Mouse (Mus musculus) heart, postnatal 25 days (tissue): ENCODE data around the gene Klk7. TPM values are rescaled to one million over a fixed set of nuclear protein-coding genes. Genes with fewer than 3 reads are reported as not detected.

Experiments
- total RNA-seq, 2 experiments: library from RNA; stranded (reverse); gene quantifications; 2 replicates each; pipeline ENCODE4 v1.2.3; 2021

Klk7 gene
- total RNA-seq, 2 experiments from 2014 or later: 0.17 TPM; not detected in 1

Other genes with a start within 250 kb of the Klk7 start
- 1 to 10 TPM in 1 of 2 experiments, under 1 TPM in 1; 0.70 to 1.1 TPM for gene Zfp658, start 249.0 kb upstream of the Klk7 start, total RNA-seq
- gene Zfp719, start 231.7 kb upstream of the Klk7 start, total RNA-seq: 1 to 10 TPM; 7.4 to 7.7 TPM
- not detected for gene Zfp819, start 204.1 kb upstream of the Klk7 start, total RNA-seq
- gene Ceacam18, start 176.6 kb upstream of the Klk7 start, total RNA-seq: not detected
- gene Siglece, start 151.1 kb upstream of the Klk7 start, total RNA-seq: 1 to 10 TPM; 1.1 TPM
- gene Ctu1, start 139.3 kb upstream of the Klk7 start, total RNA-seq: 1 to 10 TPM; 3.2 to 3.8 TPM
- under 1 TPM; 0.28 to 0.34 TPM for gene Klk14, start 120.9 kb upstream of the Klk7 start, total RNA-seq
- not detected for gene Klk13, start 98.7 kb upstream of the Klk7 start, total RNA-seq
- not detected for gene Klk12, start 42.4 kb upstream of the Klk7 start, total RNA-seq
- not detected for gene Klk11, start 36.7 kb upstream of the Klk7 start, total RNA-seq
- under 1 TPM; 0.20 to 0.42 TPM for gene Klk10, start 30.3 kb upstream of the Klk7 start, total RNA-seq
- not detected for gene Klk9, start 19.4 kb upstream of the Klk7 start, total RNA-seq
- 10 to 100 TPM; 12.6 to 13.3 TPM for gene Klk8, start 13.7 kb upstream of the Klk7 start, total RNA-seq
- gene Klk6, start 13.2 kb downstream of the Klk7 start, total RNA-seq: not detected
- gene Klk5, start 30.7 kb downstream of the Klk7 start, total RNA-seq: not detected
- gene Klk4, start 69.9 kb downstream of the Klk7 start, total RNA-seq: not detected
- gene Klk15, start 122.4 kb downstream of the Klk7 start, total RNA-seq: not detected
- not detected for gene Klk1b8, start 139.4 kb downstream of the Klk7 start, total RNA-seq
- not detected for gene Klk1b1, start 155.5 kb downstream of the Klk7 start, total RNA-seq
- not detected for gene Klk1b9, start 164.8 kb downstream of the Klk7 start, total RNA-seq
- not detected for gene Klk1b11, start 184.6 kb downstream of the Klk7 start, total RNA-seq
- gene Klk1b26, start 200.9 kb downstream of the Klk7 start, total RNA-seq: under 1 TPM; 0.36 TPM
- gene Klk1b27, start 241.0 kb downstream of the Klk7 start, total RNA-seq: not detected